Mouse (Mus musculus) right cerebral cortex, adult 18-20 months (tissue): ENCODE measurements around the gene Abhd11.

Experiments used
- DNase-seq: peaks from one replicate; pipeline ENCODE4 v3.0.0; 2022; ENCODE audit warnings: mixed read lengths

Abhd11 gene

GRCm38 (mm10) chr5:134986298-134987268, 22.4 kb upstream of the Abhd11 start:
- no peak for DNase-seq

- DNase-seq = no peak
Observed at GRCm38 (mm10) chr5:134989166-134989565, 19.8 kb upstream of the Abhd11 start.

- no peak for DNase-seq
Observed at GRCm38 (mm10) chr5:134989741-134990140, 19.2 kb upstream of the Abhd11 start.

GRCm38 (mm10) chr5:134992566-134992965, 16.4 kb upstream of the Abhd11 start:
- DNase-seq = no peak

- no peak for DNase-seq
Observed at GRCm38 (mm10) chr5:134998359-134998758, 10.6 kb upstream of the Abhd11 start.

- no peak for DNase-seq
Observed at GRCm38 (mm10) chr5:134999797-135000196, 9.2 kb upstream of the Abhd11 start.

GRCm38 (mm10) chr5:135000751-135001150, 8.2 kb upstream of the Abhd11 start:
- DNase-seq = no peak

GRCm38 (mm10) chr5:135001309-135001708, 7.6 kb upstream of the Abhd11 start:
- DNase-seq = no peak

- DNase-seq = no peak
Observed at GRCm38 (mm10) chr5:135002151-135002550, 6.8 kb upstream of the Abhd11 start.

GRCm38 (mm10) chr5:135007802-135008571, 965 bp upstream of the Abhd11 start:
- no peak for DNase-seq

GRCm38 (mm10) chr5:135009590-135010319, 803 bp downstream of the Abhd11 start:
- DNase-seq = peak; percentile 89

- DNase-seq = no peak
Observed at GRCm38 (mm10) chr5:135010320-135010709, 1.4 kb downstream of the Abhd11 start.

- DNase-seq = no peak
Observed at GRCm38 (mm10) chr5:135010841-135011743, 2.1 kb downstream of the Abhd11 start.

GRCm38 (mm10) chr5:135011809-135012613, 3.1 kb downstream of the Abhd11 start:
- no peak for DNase-seq

- DNase-seq = peak; percentile 67
Observed at GRCm38 (mm10) chr5:135012671-135013441, 3.9 kb downstream of the Abhd11 start.

GRCm38 (mm10) chr5:135015497-135015896, 6.5 kb downstream of the Abhd11 start:
- peak; percentile 88 for DNase-seq

- no peak for DNase-seq
Observed at GRCm38 (mm10) chr5:135016224-135016759, 7.3 kb downstream of the Abhd11 start.

GRCm38 (mm10) chr5:135021814-135022213, 12.9 kb downstream of the Abhd11 start:
- DNase-seq = no peak

GRCm38 (mm10) chr5:135023344-135024173, 14.6 kb downstream of the Abhd11 start, which contains the start of gene Stx1a:
Gene Stx1a, plus strand, starts transcription at chr5:135023482.
- DNase-seq = peak; percentile 91
